Mouse (Mus musculus) hindbrain, postnatal 0 days (tissue): ENCODE measurements around the gene Nsa2. TPM values are rescaled to one million over a fixed set of nuclear protein-coding genes. Genes with fewer than 3 reads are reported as not detected.

Experiments
- ATAC-seq: fragments of 200-750 bp; cut with Nextera tagmentation; 2 replicates; pipeline ENCODE4 v1.8.0; 2017; ENCODE audit warnings: mild to moderate bottlenecking, moderate TSS enrichment, moderate library complexity
- DNase-seq: peaks from one replicate; pipeline ENCODE4 v3.0.0-alpha.2; 2015; ENCODE audit warnings: low spot score
- H3K27ac ChIP-seq: fragments of 300-500 bp; sonication (generic); 2 replicates; pipeline ENCODE4 v1.5.1; 2014; ENCODE audit warnings: mild to moderate bottlenecking
- H3K27me3 ChIP-seq: fragments of 300-500 bp; sonication (generic); 2 replicates; pipeline ENCODE4 v1.6.1; 2014; ENCODE audit warnings: low read length, mixed read lengths; ENCODE audit not compliant: insufficient read depth
- H3K36me3 ChIP-seq: fragments of 300-500 bp; sonication (generic); 2 replicates; pipeline ENCODE4 v1.6.1; 2014; ENCODE audit warnings: low read length, mixed read lengths; ENCODE audit not compliant: insufficient read depth
- H3K4me1 ChIP-seq: fragments of 300-500 bp; sonication (generic); 2 replicates; pipeline ENCODE4 v1.6.1; 2014; ENCODE audit warnings: antibody characterized with exemption, low read length, mixed read lengths; ENCODE audit not compliant: insufficient read depth
- H3K4me2 ChIP-seq: fragments of 300-500 bp; sonication (generic); 2 replicates; pipeline ENCODE4 v1.6.1; 2014; ENCODE audit warnings: low read depth, mild to moderate bottlenecking, low read length, moderate library complexity, mixed read lengths
- H3K4me3 ChIP-seq: fragments of 300-500 bp; sonication (generic); 2 replicates; pipeline ENCODE4 v1.5.1; 2014; ENCODE audit warnings: low read length
- H3K9ac ChIP-seq: fragments of 300-500 bp; sonication (generic); replicated peaks from 2 replicates; pipeline ENCODE4 v1.6.1; 2014; ENCODE audit warnings: mild to moderate bottlenecking, low read length, moderate library complexity, mixed read lengths
- H3K9me3 ChIP-seq: fragments of 300-500 bp; sonication (generic); 2 replicates; pipeline ENCODE4 v1.6.1; 2016; ENCODE audit warnings: low read length, mixed read lengths
- CTCF ChIP-seq: IDR thresholded peaks from 2 replicates; pipeline ENCODE4 v1.5.1; 2016; ENCODE audit warnings: antibody characterized with exemption, control low read depth, low read depth
- WGBS: fragments of 180-500 bp; shearing (Covaris S2); extraction: QIAGEN DNeasy Blood & Tissue Kit; methylation state at CpG from one replicate; pipeline ENCODE4 v1.1.7; 2014; 5-methylcytosine and 5-hydroxymethylcytosine counted together
- polyA plus RNA-seq: library from polyadenylated mRNA; unstranded; fragments of >200 nt; fragmentation: Nextera tagmentation; extraction: Ambion mirVana; gene quantifications from 2 replicates; pipeline ENCODE4 v1.2.1, GENCODE M21; 2015
- total RNA-seq: library from RNA; depleted of rRNA; stranded (reverse); fragments of >200 nt; gene quantifications from 2 replicates; pipeline ENCODE4 v1.2.3, GENCODE M21; 2014; rRNA removed

Nsa2 gene
- total and polyA plus RNA-seq, 2 experiments from 2014 or later = 21.6 to 41.7 TPM

DNA sequence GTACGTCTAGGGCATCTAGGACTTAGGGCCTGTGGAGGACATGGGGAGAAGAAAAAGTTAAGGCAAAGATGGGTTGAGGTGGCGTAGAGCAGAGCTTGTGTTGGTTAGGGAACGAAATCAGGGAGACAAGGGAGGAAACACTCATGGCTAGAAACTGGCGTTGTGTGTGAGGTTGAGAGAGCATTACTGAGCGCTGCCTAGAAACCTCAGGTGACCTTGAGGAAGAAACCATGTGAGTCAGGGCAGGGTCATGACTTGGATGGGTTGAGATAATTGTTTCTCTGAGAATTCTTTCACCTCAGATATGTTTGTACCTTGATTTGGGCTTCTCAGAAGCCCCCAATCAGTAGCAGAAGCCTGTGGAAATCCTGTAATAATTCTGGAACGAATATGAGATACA lies 50.3 kb downstream of the Nsa2 start:
- Histone ChIP-seq H3K4me2 (no peak overlapping the region), H3K27me3 (no peaks in the 10 kb centered on the region), H3K36me3 (no peaks in the 10 kb centered on the region), H3K4me3 (no peak overlapping the region), H3K9me3 (no peaks in the 10 kb centered on the region), H3K9ac (no peak overlapping the region), H3K27ac (no peak overlapping the region), H3K4me1 (no peaks in the 10 kb centered on the region)
- TF ChIP-seq CTCF = no peak
- DNase-seq = no peak
- ATAC-seq = no peak
- 94% methylated on average over 6 of the region's 6 CpGs for WGBS

DNA sequence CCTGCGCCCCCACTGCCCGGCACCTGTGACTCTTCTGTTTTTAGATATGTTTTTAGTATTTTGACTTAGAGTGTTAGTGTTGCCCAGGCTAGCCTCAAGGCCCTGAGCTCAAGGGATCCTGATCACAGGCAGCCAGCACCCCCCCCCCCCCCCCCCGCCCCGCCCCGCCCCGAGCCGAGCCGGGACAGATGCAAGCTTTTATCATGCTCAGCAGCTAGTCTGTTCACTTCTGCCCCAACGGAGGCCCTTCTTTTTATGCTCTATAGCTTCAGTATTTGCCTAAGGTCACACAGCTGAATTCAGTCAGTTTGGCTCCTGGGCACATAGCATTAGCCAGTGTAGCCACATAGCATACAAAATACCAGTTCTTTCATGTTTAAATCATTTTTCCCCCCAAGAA lies 51.4 kb downstream of the Nsa2 start:
- 66% methylated on average over 3 of the region's 9 CpGs for WGBS
- Histone ChIP-seq H3K4me1 (no peaks in the 10 kb centered on the region), H3K27me3 (no peaks in the 10 kb centered on the region), H3K27ac (no peak overlapping the region), H3K9ac (no peak overlapping the region), H3K36me3 (no peaks in the 10 kb centered on the region), H3K9me3 (no peaks in the 10 kb centered on the region), H3K4me3 (no peak overlapping the region), H3K4me2 (no peak overlapping the region)
- DNase-seq = no peak
- no peak for TF ChIP-seq CTCF
- no peak for ATAC-seq

DNA sequence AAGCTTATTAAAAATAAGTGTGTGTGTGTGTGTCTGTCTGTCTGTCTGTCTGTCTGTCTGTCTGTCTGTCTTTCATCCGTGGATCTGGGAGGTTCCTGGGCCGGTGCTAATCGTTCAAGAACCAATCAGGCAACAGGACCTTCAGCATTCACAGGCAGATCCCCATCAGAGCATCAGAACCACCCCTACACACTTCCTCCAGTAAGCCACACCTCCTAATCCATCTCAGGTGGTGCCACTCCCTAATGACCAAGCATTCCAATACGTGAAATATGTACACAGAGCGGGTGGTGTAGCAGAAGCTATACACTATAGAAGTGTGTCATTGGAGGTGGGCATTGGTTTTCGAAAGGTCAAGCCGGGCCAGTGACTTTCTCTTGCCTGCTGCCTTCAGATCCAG lies 55.3 kb downstream of the Nsa2 start:
- DNase-seq (no peak), ATAC-seq (no peak)
- no peaks in the 10 kb centered on the region for H3K9me3 ChIP-seq
- H3K9ac ChIP-seq = no peak overlapping the region
- H3K4me2 ChIP-seq = no peak overlapping the region
- H3K36me3 ChIP-seq = no peaks in the 10 kb centered on the region
- no peaks in the 10 kb centered on the region for H3K4me1 ChIP-seq
- H3K4me3 ChIP-seq = no peak overlapping the region
- H3K27me3 ChIP-seq = no peaks in the 10 kb centered on the region
- H3K27ac ChIP-seq = no peak overlapping the region
- WGBS = 91% methylated on average over 7 of the region's 7 CpGs
- no peak for TF ChIP-seq CTCF

DNA sequence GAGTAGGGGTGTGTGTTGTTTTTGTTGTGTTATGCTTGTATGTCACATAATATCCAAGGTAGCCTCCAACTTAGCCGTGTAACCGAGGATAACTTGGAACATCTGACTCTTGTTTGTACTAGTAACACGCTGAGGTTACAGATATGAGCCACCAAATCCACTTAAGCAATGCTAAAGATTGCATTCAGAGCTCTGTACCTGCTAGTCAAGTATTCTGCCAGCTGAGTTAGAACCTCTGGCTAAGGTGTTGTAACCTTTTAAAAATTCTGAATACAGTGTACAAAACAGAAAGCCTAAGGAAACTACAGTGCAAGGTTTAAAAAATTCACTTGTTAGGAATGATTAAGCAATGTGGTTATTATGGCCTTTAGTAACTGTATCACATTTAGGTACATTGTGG lies 57.1 kb downstream of the Nsa2 start:
- no peaks in the 10 kb centered on the region for H3K9me3 ChIP-seq
- DNase-seq (no peak), ATAC-seq (no peak)
- H3K4me3 ChIP-seq = no peak overlapping the region
- H3K27me3 ChIP-seq = no peaks in the 10 kb centered on the region
- WGBS = 82% methylated on average over 3 of the region's 3 CpGs
- no peak overlapping the region for H3K4me2 ChIP-seq
- no peaks in the 10 kb centered on the region for H3K36me3 ChIP-seq
- no peaks in the 10 kb centered on the region for H3K4me1 ChIP-seq
- TF ChIP-seq CTCF = no peak
- H3K9ac ChIP-seq = no peak overlapping the region
- no peak overlapping the region for H3K27ac ChIP-seq

DNA sequence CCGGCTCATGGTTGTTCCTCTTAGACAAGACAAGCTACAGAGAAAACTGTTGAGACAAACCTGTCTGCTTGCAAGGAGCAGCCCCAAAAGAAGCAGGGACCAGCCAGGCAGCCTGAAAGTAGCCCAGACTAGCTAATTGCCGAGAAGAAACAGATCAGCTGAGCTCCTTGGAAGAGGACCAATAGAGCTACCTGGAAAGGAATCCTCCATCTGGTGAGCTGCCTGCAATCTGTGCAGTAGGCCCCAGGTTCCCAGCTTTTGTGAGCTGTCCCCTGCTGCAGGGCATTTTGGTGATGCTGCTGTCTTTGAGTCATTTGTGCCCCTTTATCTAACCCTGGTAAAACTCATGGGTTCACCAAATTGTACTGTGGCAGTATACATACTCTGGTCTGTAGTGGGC lies 57.5 kb downstream of the Nsa2 start:
- Histone ChIP-seq H3K36me3 (no peaks in the 10 kb centered on the region), H3K9me3 (no peaks in the 10 kb centered on the region), H3K4me3 (no peak overlapping the region), H3K9ac (no peak overlapping the region), H3K4me2 (no peak overlapping the region), H3K27me3 (no peaks in the 10 kb centered on the region), H3K4me1 (no peaks in the 10 kb centered on the region), H3K27ac (no peak overlapping the region)
- DNase-seq = peak; percentile 42
- no peak for ATAC-seq
- no peak for TF ChIP-seq CTCF
- WGBS = 73% methylated on average over 2 of the region's 2 CpGs

Other genes starting within 250 kb of the Nsa2 start
- gene Gcnt4, start 213.2 kb downstream of the Nsa2 start, total RNA-seq = 0.65 and 0.94 TPM in 2 replicates
- 0.15 and 0.19 TPM in 2 replicates for gene Gcnt4, start 213.2 kb downstream of the Nsa2 start, polyA plus RNA-seq
- not detected in 2 replicates for gene 1700029F12Rik, start 103.6 kb downstream of the Nsa2 start, total RNA-seq
- not detected in 2 replicates for gene 1700029F12Rik, start 103.6 kb downstream of the Nsa2 start, polyA plus RNA-seq
- 25.7 and 27.8 TPM in 2 replicates for gene Fam169a, start 70.7 kb downstream of the Nsa2 start, total RNA-seq
- 22.3 and 24.8 TPM in 2 replicates for gene Fam169a, start 70.7 kb downstream of the Nsa2 start, polyA plus RNA-seq
- 0.37 TPM in 1 of 2 replicates, not detected in the other for gene Gm6169, start 38.7 kb downstream of the Nsa2 start, total RNA-seq
- gene Gm6169, start 38.7 kb downstream of the Nsa2 start, polyA plus RNA-seq = 0.57 and 1.3 TPM in 2 replicates
- 18.6 and 23.3 TPM in 2 replicates for gene Gfm2, start within 50 bp of the Nsa2 start, total RNA-seq
- gene Gfm2, start within 50 bp of the Nsa2 start, polyA plus RNA-seq = 21.4 and 22.8 TPM in 2 replicates
- gene Hexb, start 60.4 kb upstream of the Nsa2 start, total RNA-seq = 66.4 and 75.8 TPM in 2 replicates
- 65.4 and 70.8 TPM in 2 replicates for gene Hexb, start 60.4 kb upstream of the Nsa2 start, polyA plus RNA-seq
- 179 and 206 TPM in 2 replicates for gene Enc1, start 103.2 kb upstream of the Nsa2 start, total RNA-seq
- 29.3 and 33.3 TPM in 2 replicates for gene Enc1, start 103.2 kb upstream of the Nsa2 start, polyA plus RNA-seq